Mouse (Mus musculus) adrenal gland, adult 18-20 months (tissue): ENCODE results near the gene Bcas1. TPM values are rescaled to one million over a fixed set of nuclear protein-coding genes. Genes with fewer than 3 reads are reported as not detected.

ENCODE experiments used
- DNase-seq, 2 experiments: peaks; one replicate each; pipeline ENCODE4 v3.0.0; 2021 to 2022; ENCODE audit warnings: low spot score in 2 of 2
- total RNA-seq, 2 experiments: library from RNA; stranded (reverse); gene quantifications; 1 replicate in 1 of 2; 2 replicates in 1 of 2; pipeline ENCODE4 v1.2.3; 2021

The Bcas1 gene
- total RNA-seq, 2 experiments from 2014 or later, result 0.36 to 0.38 TPM

DNA sequence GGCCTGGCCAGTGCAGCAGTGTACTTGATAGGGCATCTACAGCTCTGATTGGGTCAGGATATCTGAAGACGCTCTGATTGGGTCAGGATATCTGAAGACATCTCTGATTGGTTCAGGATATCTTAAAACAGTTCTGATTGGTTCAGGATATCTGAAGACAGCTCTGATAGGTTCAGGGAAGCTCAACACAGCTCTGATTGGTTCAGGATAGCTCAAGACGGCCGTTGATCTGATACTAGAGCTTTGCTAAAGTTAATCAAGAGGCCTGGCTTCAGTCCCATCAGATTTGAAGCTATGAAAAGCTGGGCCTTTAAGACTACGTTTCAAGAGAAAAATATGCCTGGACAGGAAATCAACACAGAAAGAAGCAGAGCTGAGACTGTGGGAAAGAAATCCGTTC is 77.9 kb downstream of the Bcas1 start:
- no peak for DNase-seq

DNA sequence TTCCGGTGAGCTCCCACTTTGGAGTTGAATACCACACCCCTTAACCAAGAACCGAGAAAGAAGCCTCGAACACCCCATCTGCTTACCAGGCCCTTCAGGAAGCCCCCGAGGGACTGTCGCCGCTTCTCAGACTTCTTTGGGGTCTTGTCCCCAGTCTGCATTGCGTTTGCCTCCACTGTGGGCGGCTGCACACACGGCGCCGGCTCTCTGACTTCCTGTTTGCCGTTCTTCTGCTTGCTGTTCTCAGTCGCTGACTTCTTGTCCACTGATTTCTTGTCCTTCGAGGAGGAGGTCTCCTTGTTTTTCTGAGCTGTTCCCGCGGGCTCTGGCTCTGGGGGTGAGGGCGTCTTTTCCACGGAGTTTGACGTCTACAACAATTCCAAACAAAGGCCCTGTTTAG is 78.5 kb downstream of the Bcas1 start:
- no peak for DNase-seq

DNA sequence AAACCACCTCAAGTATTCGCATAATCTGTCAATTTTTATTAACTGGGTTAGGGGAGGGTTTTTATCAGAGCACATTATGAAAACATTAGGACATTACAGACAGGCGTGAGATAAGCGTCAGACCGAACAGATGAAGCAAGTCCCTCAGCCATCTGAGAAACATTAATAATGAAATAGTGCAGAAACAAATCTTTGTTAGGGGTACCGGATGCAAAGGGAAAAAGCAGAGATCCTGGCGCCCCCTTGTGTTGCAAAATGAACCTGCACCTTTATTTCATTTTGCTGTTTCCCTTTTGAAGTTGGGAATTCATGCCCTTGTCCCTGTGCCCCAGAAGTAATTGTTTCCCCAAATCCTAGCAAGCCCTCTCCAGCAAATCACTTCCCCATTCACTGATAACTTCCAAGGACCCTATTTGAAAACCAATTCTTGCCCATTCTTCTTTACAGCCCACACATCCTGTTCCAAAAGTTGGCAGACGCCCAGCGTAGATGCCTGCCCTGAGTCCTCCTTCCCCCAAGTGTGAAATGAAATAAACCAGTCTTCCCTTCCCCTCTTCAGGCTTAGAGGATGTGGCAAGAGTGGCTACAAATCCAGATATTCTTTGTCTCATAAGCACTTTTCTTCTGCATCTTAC is 80.4 kb downstream of the Bcas1 start:
- peak; percentile 49 to 54 for DNase-seq

DNA sequence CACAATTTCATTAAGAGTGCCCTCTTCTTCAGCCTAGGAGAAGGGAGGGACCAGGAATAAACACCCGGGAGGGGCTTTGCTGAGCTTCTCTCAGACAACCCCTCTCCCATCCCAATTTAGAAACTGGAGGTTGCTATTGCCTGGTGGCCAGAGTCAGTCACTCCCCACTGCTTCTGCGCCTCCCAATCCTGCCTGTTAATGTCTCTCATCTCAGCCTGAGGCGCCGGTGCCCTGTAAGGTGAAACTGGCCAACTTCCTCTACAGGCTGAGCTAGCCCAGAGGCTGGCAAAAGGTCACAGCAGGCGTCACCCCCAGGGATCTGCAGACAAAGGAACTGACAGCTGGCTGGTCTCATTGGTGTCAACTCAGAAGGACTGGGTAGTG is 82.2 kb downstream of the Bcas1 start:
- no peak for DNase-seq

DNA sequence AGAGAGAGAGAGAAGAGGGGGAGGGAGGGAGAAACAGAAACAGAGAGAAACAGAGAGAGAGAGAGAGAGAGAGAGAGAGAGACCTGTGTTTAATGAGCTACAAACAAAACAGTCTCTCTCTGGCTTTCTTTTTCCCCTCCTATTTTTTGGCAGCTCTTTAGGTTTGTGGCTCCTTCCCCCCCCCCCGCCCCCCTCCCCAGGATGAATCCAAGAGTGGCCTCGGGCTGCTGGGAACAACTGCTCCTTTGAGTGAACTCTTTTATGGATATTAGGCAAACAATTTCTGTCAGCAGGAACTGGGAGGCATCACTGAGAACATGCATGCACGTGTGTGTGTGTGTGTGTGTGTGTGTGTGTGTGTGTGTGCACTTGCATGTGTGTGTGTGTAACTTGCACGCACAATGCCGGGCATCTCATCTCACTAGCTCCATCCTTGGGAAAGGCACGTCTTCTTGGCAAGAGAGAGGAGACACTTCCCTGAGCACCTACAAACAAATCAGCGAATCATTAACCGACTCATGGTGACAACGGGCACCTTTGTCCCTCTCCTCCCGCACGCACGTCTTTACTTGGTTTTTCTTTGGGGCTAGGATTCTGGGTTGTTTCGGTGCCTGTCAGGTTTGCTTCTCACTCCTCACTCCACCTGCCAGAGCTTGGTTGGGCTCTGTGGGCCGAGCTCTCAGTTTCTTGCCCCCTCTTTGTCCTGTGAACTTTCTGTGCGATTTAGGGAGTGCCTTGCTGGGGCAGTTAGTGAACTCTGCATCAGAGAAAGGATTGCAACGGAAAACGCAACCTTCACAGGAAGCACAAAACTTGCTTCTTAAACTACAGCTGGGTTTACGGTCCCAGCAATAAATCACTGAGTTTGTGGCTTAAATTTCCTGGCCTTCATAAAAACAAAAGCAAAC is 82.9 kb downstream of the Bcas1 start:
- DNase-seq, result no peak

DNA sequence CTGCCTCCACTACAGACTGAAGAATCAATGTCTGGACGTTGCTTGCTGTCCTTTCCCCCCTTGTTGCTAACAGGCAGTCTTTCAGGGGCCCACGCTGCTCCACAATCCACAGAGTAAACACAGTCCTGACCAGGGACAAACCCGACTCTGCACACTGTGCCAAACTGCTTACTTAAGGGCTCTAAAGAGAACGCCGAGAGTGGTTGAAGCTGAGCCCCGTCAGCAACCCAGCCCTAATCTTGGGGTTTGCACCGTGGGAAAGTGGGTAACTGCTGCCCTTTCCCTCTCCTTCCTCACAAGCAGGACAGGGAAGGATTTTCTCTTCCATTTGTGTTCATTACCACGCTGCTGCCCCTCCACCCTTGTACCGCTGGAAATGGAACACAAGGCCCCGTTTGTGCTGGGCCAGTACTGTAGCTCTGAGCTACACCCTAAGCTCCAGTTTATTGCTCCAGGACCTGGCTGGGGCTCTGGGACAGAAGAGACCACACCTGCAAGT is 83.8 kb downstream of the Bcas1 start:
- DNase-seq, result no peak

DNA sequence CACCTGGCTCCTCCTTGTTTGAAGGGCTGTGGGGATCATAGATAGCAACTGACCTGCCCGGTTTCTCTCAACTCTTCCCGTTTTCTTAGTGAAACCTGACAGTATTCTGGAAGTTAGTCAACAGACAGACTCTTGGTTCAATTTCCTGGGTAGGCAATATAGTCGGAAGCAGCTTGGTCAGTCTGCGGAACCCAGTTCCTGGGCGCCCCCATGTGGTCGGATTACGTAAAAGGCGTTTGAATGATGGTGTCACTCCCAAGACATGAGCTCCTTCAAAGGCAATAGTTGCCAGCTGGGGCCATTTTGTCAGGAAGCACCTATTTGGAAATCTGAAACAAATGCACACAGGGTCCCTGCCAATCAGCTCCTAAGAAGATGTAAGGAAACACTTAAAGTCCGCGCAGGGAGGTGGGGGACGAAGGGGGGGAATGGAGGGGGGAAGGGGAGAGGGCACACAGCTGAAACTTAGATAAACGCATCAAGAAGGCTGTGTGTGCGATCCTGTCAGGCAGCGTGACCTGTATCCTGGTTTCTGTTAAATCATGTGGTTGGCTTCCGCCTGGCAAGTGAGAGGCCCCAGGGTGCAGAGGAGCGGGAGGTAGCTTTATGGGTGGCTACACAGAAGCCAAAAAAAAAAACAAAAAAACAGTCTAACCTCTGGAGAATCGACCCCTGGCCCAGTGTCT is 84.4 kb downstream of the Bcas1 start:
- peak; percentile 44 to 70 for DNase-seq

DNA sequence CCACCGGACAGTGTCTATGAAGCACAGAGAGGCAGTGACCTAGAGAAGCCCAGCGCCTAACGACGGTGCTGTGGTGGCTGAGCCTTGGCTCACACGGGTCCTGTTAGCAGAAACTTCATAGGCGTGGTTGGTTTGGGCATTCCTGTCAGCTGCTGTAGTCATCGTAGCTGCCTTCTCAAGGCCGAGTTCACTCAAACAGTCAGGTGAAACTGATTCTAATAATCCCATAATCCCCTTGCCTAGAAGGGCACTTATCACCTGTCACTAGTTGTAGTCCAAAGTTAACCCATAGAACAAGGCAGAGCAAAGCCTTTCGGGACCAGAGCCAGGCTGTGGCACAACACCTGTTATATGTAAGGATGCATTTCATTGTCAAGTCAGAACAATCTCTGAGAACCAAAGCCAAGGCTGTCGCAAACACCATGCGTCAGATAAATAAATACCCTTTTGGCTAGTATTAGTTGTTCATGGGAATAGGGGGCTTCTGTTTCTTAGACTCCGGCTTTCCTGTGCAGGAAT is 85.3 kb downstream of the Bcas1 start:
- no peak for DNase-seq

DNA sequence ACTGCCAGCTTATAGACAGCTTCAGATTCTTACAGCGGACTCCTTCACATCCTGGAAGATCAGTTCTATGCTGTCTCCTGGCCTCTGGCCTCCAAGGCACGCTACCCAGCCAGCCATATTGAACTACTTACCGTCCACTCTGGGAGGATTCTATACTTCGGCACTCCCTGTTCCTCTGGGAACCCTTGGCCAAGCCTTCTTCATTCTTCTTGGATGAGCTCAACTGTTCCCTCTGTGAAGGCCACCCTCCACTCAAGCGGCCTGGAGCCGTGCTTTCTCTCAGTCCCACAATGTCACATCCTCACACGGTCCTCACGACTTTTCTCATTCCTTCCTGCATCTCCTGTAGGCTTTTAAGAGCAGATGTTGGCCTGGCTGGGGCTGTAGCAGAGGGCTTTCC is 86.5 kb downstream of the Bcas1 start:
- no peak for DNase-seq

DNA sequence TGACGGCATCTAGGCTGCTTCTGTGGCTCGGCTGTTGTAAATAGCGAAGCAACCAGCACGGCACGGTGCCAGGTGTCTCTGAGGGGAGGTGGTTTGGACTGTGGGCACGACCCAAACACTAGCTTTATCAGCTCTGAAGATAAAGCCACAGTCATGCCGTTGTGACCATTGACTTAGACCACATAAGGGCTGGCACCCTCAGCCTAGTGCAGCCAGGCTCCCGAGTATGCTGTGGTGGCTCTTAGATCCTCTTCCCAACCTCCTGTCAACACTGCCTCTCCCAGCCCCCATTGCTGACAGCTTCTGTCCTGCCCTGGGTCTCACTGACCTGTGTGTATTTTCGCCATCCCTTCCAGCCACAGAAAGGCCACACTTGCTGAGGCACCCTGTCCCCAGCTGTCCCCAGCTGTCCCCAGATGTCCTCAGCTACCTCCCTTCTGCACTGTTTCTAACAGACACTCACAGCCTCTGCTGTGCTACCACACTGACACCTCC is 91.3 kb downstream of the Bcas1 start:
- DNase-seq, result no peak

DNA sequence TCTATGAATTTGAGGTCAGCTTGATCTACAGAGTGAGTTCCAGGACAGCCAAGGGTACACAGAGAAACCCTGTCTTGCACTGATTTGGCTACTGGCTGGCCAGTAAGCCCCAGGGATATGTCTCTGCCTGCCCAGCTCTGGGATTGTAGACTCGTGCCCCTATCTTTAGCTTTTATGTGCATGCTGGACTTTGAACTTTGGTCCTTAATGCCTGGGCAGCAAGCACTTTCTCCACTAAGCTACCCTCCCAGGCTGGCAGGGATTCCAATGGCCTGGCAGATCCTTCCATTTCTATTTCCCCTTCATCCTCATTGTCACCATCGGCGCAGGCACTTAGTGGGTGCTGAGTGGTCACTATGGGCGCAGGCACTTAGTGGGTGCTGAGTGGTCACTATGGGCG is 92.5 kb downstream of the Bcas1 start:
- no peak for DNase-seq

DNA sequence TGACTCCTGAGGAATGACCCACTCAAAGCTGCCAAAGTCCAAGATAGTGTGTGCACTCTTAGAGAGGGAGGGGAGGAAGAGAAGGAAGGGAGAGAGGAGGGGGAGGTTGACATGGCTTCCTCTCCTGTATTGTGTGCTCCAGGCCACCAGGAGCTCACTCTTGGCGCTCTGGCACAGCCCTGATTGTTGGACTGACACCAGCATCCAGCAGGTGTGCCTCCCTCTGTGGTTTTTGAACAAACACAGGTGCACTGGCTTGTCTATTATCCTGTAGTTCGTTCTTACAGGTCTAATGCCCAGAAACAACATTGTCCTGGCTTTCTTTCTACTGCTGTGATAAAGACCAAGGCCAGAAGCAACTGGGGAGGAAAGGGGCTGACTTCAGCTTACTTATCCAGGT is 95.8 kb downstream of the Bcas1 start:
- DNase-seq, result no peak

DNA sequence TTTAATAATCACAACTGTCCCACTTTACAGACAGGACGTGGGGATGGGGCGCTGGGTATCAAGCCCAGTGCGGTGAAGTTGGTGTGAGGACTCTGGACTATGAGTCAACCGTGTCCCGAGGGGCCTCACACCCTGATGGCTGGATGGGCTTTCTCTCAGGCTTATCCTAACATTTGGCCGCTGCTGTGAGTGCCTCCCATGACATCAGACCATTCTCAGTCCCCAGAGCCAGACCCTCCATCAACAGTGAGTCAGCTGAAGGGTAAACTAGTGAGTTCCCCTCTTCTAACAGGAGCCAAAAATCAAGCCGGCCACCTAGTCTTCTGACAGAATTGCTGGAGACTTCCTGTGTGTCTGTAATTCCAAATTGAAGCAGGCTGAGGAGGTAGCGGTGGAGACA is 97.2 kb downstream of the Bcas1 start:
- no peak for DNase-seq

DNA sequence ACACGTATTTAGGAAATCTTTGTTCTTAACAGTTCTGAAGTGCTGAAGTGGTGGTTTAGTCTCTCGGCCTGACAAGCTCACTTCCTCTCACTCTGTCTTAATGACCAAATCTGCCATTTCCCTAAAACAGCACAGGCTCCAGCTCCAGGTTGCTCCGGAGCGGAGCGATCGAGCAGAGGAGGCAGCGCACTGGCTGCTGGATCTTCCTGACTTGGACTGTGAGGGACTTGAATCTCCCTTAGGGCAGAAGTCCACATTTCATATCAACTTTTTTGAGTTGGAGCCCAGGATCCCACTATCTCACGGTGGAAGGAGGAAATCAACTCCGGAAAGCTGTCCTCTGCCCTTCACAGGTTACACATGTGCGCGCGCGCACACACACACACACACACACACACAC is 97.7 kb downstream of the Bcas1 start:
- no peak for DNase-seq

DNA sequence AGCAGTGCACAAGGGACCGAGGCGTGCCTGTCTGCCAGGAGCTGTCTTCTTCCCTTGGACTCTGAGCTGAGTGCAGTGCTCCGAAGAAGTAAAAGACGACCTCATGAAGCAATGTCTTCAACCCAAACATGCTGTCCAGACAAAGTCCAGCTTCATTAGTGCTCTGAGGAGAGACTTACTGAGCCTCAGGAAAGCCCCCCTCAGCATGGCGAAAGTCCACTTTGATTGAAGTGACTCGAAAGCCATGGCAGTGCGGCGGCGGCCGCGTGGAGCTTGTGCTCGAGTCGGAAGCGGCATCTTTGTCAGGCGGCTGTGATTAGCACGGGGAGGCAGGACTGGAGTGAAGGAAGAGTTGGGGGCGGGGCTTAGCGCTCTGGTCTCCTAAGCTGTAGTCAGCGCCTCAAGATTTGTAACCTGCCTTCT is 103.7 kb downstream of the Bcas1 start:
- peak; percentile 31 to 39 for DNase-seq

DNA sequence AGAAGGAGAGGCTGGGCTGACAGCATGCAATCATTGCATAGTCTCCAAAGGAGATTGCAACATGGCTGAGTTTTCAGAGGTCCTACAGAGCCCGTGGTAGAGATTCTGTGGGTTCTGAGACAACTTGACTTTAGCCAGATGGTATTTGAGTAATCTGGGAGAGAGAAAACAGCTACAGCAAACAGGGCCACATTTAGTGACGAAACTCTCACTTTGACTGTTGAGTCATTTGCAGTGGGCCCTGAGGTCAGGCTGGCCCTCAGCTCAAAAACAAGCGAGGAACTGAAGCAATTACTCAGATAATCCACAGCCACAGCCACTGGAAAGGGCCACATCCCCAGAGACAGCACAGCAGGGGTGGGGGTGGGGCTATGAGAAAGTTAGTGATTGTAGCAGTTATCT is 105.6 kb downstream of the Bcas1 start:
- no peak for DNase-seq

DNA sequence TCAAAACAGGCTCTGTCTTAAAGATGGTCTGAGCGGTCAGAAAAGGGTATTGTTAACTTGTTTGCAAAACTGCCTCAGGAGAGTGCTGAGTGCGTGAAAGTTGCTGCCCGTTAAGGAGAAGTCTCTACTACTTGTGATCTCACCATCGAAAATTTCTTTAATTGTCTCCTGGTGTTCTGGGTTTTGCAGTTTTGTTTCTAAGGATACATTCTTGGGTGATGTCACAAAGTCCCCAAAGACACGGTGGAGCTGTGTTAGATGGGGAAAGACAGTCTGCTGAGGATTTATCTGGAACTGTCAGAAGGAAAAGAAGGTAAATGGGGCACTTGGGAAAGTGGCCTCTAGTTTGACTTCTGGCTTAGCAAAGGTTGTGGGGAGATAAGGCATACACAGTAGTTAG is 106.1 kb downstream of the Bcas1 start:
- DNase-seq, result no peak

DNA sequence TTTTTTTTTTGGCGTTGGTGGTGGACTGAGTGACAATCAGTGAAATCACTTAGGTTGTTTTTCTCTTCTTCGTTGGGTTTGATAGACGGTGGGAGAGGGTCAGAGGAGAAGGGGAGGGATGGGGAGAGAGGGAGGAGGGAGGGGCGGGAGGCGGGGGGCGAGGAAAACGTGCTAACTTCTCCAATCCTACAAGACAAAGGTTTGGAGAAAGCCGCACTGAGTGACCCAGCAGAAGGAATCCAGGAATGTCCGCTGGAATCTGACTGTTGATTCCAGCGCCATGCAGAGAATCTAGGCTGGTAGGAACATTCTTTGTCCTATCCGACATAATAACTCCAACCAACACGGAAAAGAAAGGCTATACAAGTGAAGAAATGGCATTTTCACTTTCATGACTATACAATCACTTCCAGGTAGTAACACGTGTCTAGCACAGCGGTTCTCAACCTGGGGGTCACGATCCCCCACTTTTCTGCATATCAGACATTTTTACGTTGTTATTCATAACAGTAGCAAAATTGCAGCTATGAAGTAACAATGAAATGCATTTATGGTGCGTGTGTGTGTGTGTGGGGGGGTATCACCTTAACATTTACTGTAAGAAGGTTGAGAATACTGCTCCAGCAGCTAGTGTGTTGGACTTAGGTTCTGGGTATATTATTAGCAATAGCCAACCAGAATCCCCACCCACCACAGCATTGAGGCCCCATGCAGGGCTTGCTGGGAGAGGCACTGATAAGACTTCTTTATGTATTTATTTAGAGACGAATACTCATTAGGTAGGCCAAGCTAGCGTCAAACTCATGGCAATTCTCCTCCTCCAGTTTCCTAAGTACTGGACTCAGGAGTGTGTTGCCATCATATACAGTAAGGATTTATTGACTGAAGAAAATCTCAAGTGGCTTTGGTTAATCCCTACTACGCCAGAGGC is 107.8 kb downstream of the Bcas1 start:
- DNase-seq, result no peak

DNA sequence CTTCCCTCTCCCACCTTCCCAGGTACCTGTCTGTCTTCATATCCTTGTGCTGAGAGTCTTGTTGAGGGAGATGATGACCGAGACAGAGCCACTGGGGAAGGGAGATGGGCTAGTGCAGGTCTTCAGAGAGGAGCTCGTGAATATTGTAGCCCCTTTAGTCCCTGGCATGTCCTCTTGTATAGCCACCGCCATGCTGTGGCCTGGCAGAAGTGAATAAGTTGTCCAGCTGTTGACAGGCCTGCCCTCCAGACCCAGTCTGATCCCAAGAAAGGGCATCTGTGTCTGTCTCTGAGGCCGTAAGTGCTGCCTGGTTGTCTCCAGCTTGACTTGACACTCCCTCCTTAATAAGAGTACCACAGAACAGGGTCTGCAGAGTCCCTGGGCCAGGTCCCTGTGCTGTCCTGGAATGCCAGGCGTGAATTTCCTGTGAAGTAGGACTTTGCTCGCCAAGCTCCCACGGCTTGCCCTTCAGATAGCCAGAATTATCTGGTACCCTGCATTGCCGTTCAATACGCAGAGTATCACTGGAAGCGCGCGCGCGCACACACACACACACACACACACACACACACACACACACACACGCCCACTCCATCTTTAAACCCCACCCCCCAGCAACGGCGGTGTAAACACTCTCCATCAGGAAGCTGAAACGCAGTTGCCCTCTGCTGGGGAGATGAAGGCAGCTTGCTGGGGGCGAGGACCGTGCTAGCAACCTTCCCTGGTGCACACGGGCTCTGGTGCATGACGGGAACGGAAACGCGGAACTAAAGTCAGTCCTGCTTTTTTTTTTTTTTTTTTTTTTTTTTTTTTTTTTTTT is 108.7 kb downstream of the Bcas1 start:
- peak; percentile 57 to 63 for DNase-seq
